Mouse (Mus musculus) gonadal fat pad, adult 2 months (tissue): ENCODE data around the gene Lnpep. TPM values are rescaled to one million over a fixed set of nuclear protein-coding genes. Genes with fewer than 3 reads are reported as not detected.
"Not testable (repeated sequence)": the region's sequence is repeated elsewhere in the genome, so short reads cannot be mapped to it uniquely, and the experiment has no call there.

Source experiments
- DNase-seq: peaks from one replicate; pipeline ENCODE4 v3.0.0-alpha.2; 2012; ENCODE audit warnings: low read depth
- polyA plus RNA-seq: library from polyadenylated mRNA; depleted of rRNA; stranded (reverse); fragments of >200 nt; gene quantifications from 2 replicates; pipeline ENCODE4 v1.2.3, GENCODE M21; 2012; rRNA removed

Lnpep gene
- polyA plus RNA-seq: 12.3 and 16.2 TPM in 2 replicates

- peak; percentile 54 for DNase-seq
These were observed at the start of gene Lnpep for GRCm38 (mm10) chr17:17624957-17625586. Gene Lnpep, minus strand, starts transcription at chr17:17625050.

GRCm38 (mm10) chr17:17655829-17656176 is 31.0 kb upstream of the Lnpep start:
- DNase-seq: no peak

- no peak for DNase-seq
These were observed 30.4 kb upstream of the Lnpep start for GRCm38 (mm10) chr17:17654997-17655828.

- no peak for DNase-seq
These were observed 27.7 kb upstream of the Lnpep start for GRCm38 (mm10) chr17:17652570-17652969.

- no peak for DNase-seq
These were observed 20.9 kb upstream of the Lnpep start for GRCm38 (mm10) chr17:17645738-17646137.

- DNase-seq: no peak
These were observed 12.5 kb upstream of the Lnpep start for GRCm38 (mm10) chr17:17637387-17637786.

GRCm38 (mm10) chr17:17636147-17636546 is 11.3 kb upstream of the Lnpep start:
- DNase-seq: no peak

- DNase-seq: no peak
These were observed 9.2 kb upstream of the Lnpep start for GRCm38 (mm10) chr17:17634033-17634432.

GRCm38 (mm10) chr17:17631985-17632384 is 7.1 kb upstream of the Lnpep start:
- no peak for DNase-seq

GRCm38 (mm10) chr17:17628237-17628879 is 3.5 kb upstream of the Lnpep start:
- DNase-seq: not testable (repeated sequence)

GRCm38 (mm10) chr17:17627558-17627957 is 2.7 kb upstream of the Lnpep start:
- no peak for DNase-seq

- no peak for DNase-seq
These were observed 1.2 kb upstream of the Lnpep start for GRCm38 (mm10) chr17:17625887-17626679.

GRCm38 (mm10) chr17:17624421-17624956 is 361 bp downstream of the Lnpep start:
- peak; percentile 70 for DNase-seq

- DNase-seq: no peak
These were observed 895 bp downstream of the Lnpep start for GRCm38 (mm10) chr17:17623890-17624420.

GRCm38 (mm10) chr17:17623221-17623889 is 1.5 kb downstream of the Lnpep start:
- DNase-seq: no peak

- DNase-seq: no peak
These were observed 2.3 kb downstream of the Lnpep start for GRCm38 (mm10) chr17:17622576-17622975.

GRCm38 (mm10) chr17:17621586-17621985 is 3.3 kb downstream of the Lnpep start:
- DNase-seq: no peak

GRCm38 (mm10) chr17:17618463-17618862 is 6.4 kb downstream of the Lnpep start:
- no peak for DNase-seq

GRCm38 (mm10) chr17:17617440-17618204 is 7.2 kb downstream of the Lnpep start:
- DNase-seq: no peak

- DNase-seq: no peak
These were observed 12.5 kb downstream of the Lnpep start for GRCm38 (mm10) chr17:17612336-17612735.
